Mouse (Mus musculus) ovary, postnatal 10 days (tissue): ENCODE data around the gene Foxj1.
"Not testable (repeated sequence)": the region's sequence is repeated elsewhere in the genome, so short reads cannot be mapped to it uniquely, and the experiment has no call there.

Experiments used
- DNase-seq: peaks from one replicate; pipeline ENCODE4 v3.0.0; 2022; ENCODE audit warnings: low spot score

Gene Foxj1

GRCm38 (mm10) chr11:116335244-116336036, at the start of gene Foxj1:
Foxj1 (minus strand) TSS chr11:116335399.
- DNase-seq, result peak; percentile 96

- DNase-seq, result no peak
Measured at GRCm38 (mm10) chr11:116384171-116384570, 49.0 kb upstream of the Foxj1 start.

- not testable (repeated sequence) for DNase-seq
Measured at GRCm38 (mm10) chr11:116383070-116383469, 47.9 kb upstream of the Foxj1 start.

GRCm38 (mm10) chr11:116380767-116381166, 45.6 kb upstream of the Foxj1 start:
- DNase-seq, result no peak

GRCm38 (mm10) chr11:116379530-116379929, 44.3 kb upstream of the Foxj1 start:
- DNase-seq, result no peak

- no peak for DNase-seq
Measured at GRCm38 (mm10) chr11:116376945-116377661, 41.9 kb upstream of the Foxj1 start.

- DNase-seq, result no peak
Measured at GRCm38 (mm10) chr11:116371894-116372450, 36.8 kb upstream of the Foxj1 start.

GRCm38 (mm10) chr11:116369633-116370032, 34.4 kb upstream of the Foxj1 start:
- DNase-seq, result no peak

- no peak for DNase-seq
Measured at GRCm38 (mm10) chr11:116369051-116369450, 33.9 kb upstream of the Foxj1 start.

- peak; percentile 59 for DNase-seq
Measured at GRCm38 (mm10) chr11:116368116-116368515, 32.9 kb upstream of the Foxj1 start.

GRCm38 (mm10) chr11:116366647-116367046, 31.4 kb upstream of the Foxj1 start:
- DNase-seq, result no peak

GRCm38 (mm10) chr11:116366124-116366523, 30.9 kb upstream of the Foxj1 start:
- no peak for DNase-seq

GRCm38 (mm10) chr11:116365432-116365831, 30.2 kb upstream of the Foxj1 start:
- no peak for DNase-seq

GRCm38 (mm10) chr11:116362015-116362414, 26.8 kb upstream of the Foxj1 start:
- DNase-seq, result no peak

- DNase-seq, result not testable (repeated sequence)
Measured at GRCm38 (mm10) chr11:116360915-116361314, 25.7 kb upstream of the Foxj1 start.

- no peak for DNase-seq
Measured at GRCm38 (mm10) chr11:116359652-116360051, 24.5 kb upstream of the Foxj1 start.

GRCm38 (mm10) chr11:116358926-116359637, 23.9 kb upstream of the Foxj1 start:
- no peak for DNase-seq

GRCm38 (mm10) chr11:116354521-116354920, 19.3 kb upstream of the Foxj1 start:
- no peak for DNase-seq

GRCm38 (mm10) chr11:116353535-116353934, 18.3 kb upstream of the Foxj1 start:
- DNase-seq, result no peak

GRCm38 (mm10) chr11:116351294-116351693, 16.1 kb upstream of the Foxj1 start:
- no peak for DNase-seq

GRCm38 (mm10) chr11:116347955-116348354, 12.8 kb upstream of the Foxj1 start:
- DNase-seq, result no peak

GRCm38 (mm10) chr11:116347012-116347411, 11.8 kb upstream of the Foxj1 start:
- no peak for DNase-seq
